Mouse (Mus musculus) heart, postnatal 0 days (tissue): ENCODE results near the gene Osbpl9.

ENCODE experiments used
- CTCF ChIP-seq: IDR thresholded peaks from 2 replicates; pipeline ENCODE4 v1.5.1; 2016; ENCODE audit warnings: antibody characterized with exemption, control low read depth, low read depth
- EP300 ChIP-seq: IDR thresholded peaks from 2 replicates; pipeline ENCODE4 v1.6.1; 2016; ENCODE audit warnings: antibody characterized with exemption, low read depth

DNA sequence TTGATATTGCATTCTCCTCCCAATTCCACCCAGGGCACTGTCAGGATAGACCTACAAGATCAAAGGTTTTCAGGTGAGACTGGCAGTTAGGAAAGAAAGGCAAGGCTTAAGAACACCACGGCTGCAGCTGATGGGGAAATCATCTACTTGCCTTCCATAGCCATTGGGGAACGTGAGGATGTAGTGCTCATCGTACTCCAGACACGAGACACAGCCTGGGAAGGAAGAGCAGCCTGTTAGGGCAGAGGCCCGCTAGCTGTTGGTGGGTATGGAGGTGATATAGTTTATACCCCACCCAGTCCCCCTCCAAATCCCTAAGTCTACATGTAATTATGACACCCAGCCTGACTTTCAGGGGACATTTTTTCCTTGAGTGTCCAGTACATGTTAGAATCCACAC lies 136.4 kb downstream of the Osbpl9 start:
- TF ChIP-seq CTCF (no peak), EP300 (no peak)
